Mouse (Mus musculus) cerebellum, adult 2 months (tissue): ENCODE measurements around the gene Tenm3.

ENCODE experiments used
- CTCF ChIP-seq: fragments of 200-500 bp; IDR thresholded peaks from 2 replicates; pipeline ENCODE4 v1.5.1; 2011; ENCODE audit warnings: low read depth, mild to moderate bottlenecking, control low read depth, low read length, moderate library complexity, borderline replicate concordance; ENCODE audit not compliant: insufficient read depth
- POLR2A ChIP-seq: fragments of 200-500 bp; IDR thresholded peaks from 2 replicates; pipeline ENCODE4 v1.6.1; 2011; ENCODE audit warnings: low read length, control low read depth, borderline replicate concordance; ENCODE audit not compliant: insufficient read depth

DNA sequence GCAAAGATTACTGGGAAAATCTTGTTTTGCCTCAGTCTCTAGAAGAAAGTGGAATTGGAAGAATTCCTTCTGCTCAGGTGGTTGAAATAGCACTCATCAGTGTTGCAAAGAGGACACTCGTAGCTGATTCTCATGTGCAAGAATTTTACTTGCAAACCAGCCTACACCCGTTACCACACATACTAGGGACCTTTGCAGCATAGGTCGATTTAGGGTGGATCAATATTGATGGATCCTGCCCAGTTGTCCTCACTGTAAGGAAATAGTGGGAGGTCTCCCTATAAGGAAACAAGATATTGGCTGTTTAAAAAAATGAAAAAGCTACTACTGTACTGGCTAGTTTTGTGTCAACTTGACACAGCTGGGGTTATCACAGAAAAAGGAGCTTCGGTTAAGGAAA is 242.1 kb downstream of the Tenm3 start:
- TF ChIP-seq POLR2A = no peak
- no peak for TF ChIP-seq CTCF
